Comparison of ENCODE assay signal across 10 mouse cellular contexts in the genomic region with DNA sequence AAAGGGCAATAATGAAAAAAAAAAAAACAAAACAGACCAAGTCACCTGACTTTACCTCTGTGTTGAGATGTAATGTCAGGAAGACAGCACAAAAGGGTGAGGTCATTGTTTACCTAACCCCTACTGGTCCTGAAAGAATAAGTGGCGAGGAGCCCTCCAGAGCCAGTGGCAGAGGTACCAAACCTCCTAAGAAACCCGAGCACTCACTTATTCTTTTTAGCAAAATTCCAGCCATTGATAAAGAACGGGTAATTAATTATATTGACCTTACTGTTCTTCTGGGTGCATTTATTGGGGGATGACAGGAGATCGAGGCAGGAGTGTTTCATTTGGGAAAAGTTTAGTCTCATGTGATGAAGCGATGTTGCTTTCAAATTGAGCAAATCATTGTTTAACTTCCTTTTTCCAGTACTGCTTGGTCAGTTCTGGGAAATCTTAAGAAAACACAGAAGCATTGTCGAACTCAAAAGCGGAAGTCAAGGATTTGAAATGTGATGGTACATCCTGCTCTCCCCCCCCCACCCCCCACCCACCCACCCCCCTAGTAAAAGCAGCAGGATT. TPM values are rescaled to one million over a fixed set of nuclear protein-coding genes. Genes with fewer than 3 reads are reported as not detected.
DNase-seq lines count a peak whose midpoint lies in the region; ATAC-seq lines count a peak whose summit lies in the region.
"Had no signal": no experiment of that assay in that cellular context is flagged by ENCODE, and none has a peak within 500 bp of the region (broad histone marks: within the 10 kb centered on the region; RNA-seq: fewer than 3 reads in every experiment).

No protein-coding gene starts in this region.

- peak; percentile 17 for DNase-seq in 3T3-L1 (ENCODE audit: low read depth, low spot score)
- peak; percentile 31 for DNase-seq in embryo, embryonic 10.5 days (ENCODE audit: low spot score)
- no peak for DNase-seq in left cerebral cortex, postnatal 10 days (ENCODE audit: extremely low spot score in 1 of 2, low spot score in 2 of 2)
- DNase-seq in thymus, postnatal 4 days: no peak
- DNase-seq: cerebellum, postnatal 14 days; right cerebral cortex, adult 18-20 months had no signal

- intact Hi-C loops in left cerebral cortex, postnatal 10 days (cut with DNase I): no loop called here

- no peaks in the 10 kb centered on the region for H3K27me3 ChIP-seq in forebrain, embryonic 13.5 days
- no peaks in the 10 kb centered on the region for H3K27me3 ChIP-seq in forebrain, embryonic 15.5 days
- H3K27me3 ChIP-seq in liver, embryonic 16.5 days (ENCODE audit: control insufficient read depth, insufficient read depth, low read depth, low read length): no peaks in the 10 kb centered on the region
- no peaks in the 10 kb centered on the region for H3K27me3 ChIP-seq in midbrain, embryonic 16.5 days (ENCODE audit: control insufficient read depth, insufficient read depth, low read depth, low read length)

- peak overlapping the region; percentile 4; the same call in 1 of the 2 replicates for H3K4me2 ChIP-seq in forebrain, embryonic 13.5 days
- H3K4me2 ChIP-seq in forebrain, embryonic 15.5 days (replicated peaks): no peak overlapping the region
- H3K4me2 ChIP-seq in liver, embryonic 16.5 days (ENCODE audit: low read depth, low read length): peak overlapping the region; percentile 44; the same call in 1 of the 2 replicates
- no peak overlapping the region for H3K4me2 ChIP-seq in midbrain, embryonic 16.5 days (ENCODE audit: low read length)

- H3K9ac ChIP-seq in forebrain, embryonic 13.5 days: no peak overlapping the region
- no peak overlapping the region for H3K9ac ChIP-seq in forebrain, embryonic 15.5 days (replicated peaks)
- H3K9ac ChIP-seq in liver, embryonic 16.5 days (ENCODE audit: low read depth, low read length): no peak overlapping the region
- H3K9ac ChIP-seq in midbrain, embryonic 16.5 days (ENCODE audit: low read depth, low read length): no peak overlapping the region

- H3K36me3 ChIP-seq in forebrain, embryonic 13.5 days (ENCODE audit: poor library complexity, severe bottlenecking): no peaks in the 10 kb centered on the region
- H3K36me3 ChIP-seq in forebrain, embryonic 15.5 days: no peaks in the 10 kb centered on the region
- H3K36me3 ChIP-seq in liver, embryonic 16.5 days (ENCODE audit: control insufficient read depth, insufficient read depth): no peaks in the 10 kb centered on the region
- H3K36me3 ChIP-seq in midbrain, embryonic 16.5 days (ENCODE audit: control insufficient read depth, insufficient read depth, low read length): no peaks in the 10 kb centered on the region

- ATAC-seq in forebrain, embryonic 13.5 days: no peak
- ATAC-seq in forebrain, embryonic 15.5 days (replicated peaks): no peak
- peak; percentile 41; the same call in 1 of the 2 replicates for ATAC-seq in liver, embryonic 16.5 days (ENCODE audit: low read depth)
- no peak for ATAC-seq in midbrain, embryonic 16.5 days

- no peak overlapping the region for H3K4me3 ChIP-seq in forebrain, embryonic 13.5 days
- H3K4me3 ChIP-seq in forebrain, embryonic 15.5 days: no peak overlapping the region
- H3K4me3 ChIP-seq in liver, embryonic 16.5 days (ENCODE audit: low read depth, low read length): no peak overlapping the region
- H3K4me3 ChIP-seq in midbrain, embryonic 16.5 days (ENCODE audit: low read depth, low read length): no peak overlapping the region

- H3K9me3 ChIP-seq in forebrain, embryonic 13.5 days (replicated peaks): no peaks in the 10 kb centered on the region
- no peaks in the 10 kb centered on the region for H3K9me3 ChIP-seq in forebrain, embryonic 15.5 days
- no peaks in the 10 kb centered on the region for H3K9me3 ChIP-seq in liver, embryonic 16.5 days (replicated peaks; ENCODE audit: control insufficient read depth, low read length)
- no peaks in the 10 kb centered on the region for H3K9me3 ChIP-seq in midbrain, embryonic 16.5 days (replicated peaks; ENCODE audit: control insufficient read depth, low read length, poor library complexity, severe bottlenecking)

- 18% methylated on average over 7 of the region's 7 CpGs for WGBS in forebrain, embryonic 13.5 days
- WGBS in forebrain, embryonic 15.5 days: 24% methylated on average over 7 of the region's 7 CpGs
- 9% methylated on average over 7 of the region's 7 CpGs for WGBS in liver, embryonic 16.5 days (ENCODE audit: insufficient replicate concordance)
- 27% methylated on average over 7 of the region's 7 CpGs for WGBS in midbrain, embryonic 16.5 days

- peaks cover 18% of the 10 kb centered on the region; the same call in 1 of the 2 replicates for H3K4me1 ChIP-seq in forebrain, embryonic 13.5 days
- H3K4me1 ChIP-seq in forebrain, embryonic 15.5 days: peaks cover 3% of the 10 kb centered on the region; the same call in 1 of the 2 replicates
- H3K4me1 ChIP-seq in liver, embryonic 16.5 days (ENCODE audit: control insufficient read depth, low read depth, low read length): peaks cover 3% of the 10 kb centered on the region; the same call in 1 of the 2 replicates
- H3K4me1 ChIP-seq in midbrain, embryonic 16.5 days (ENCODE audit: control insufficient read depth, insufficient read depth, low read length): no peaks in the 10 kb centered on the region

- no peak overlapping the region for H3K27ac ChIP-seq in forebrain, embryonic 13.5 days
- no peak overlapping the region for H3K27ac ChIP-seq in forebrain, embryonic 15.5 days (replicated peaks)
- peak overlapping the region; percentile 79 for H3K27ac ChIP-seq in liver, embryonic 16.5 days (ENCODE audit: low read length)
- H3K27ac ChIP-seq in midbrain, embryonic 16.5 days (ENCODE audit: low read length): no peak overlapping the region

RNA-seq across cellular contexts. Expression of a gene that starts 56.8 kb away (rescaled TPM):
- 61.4 and 63.5 TPM in 2 replicates for polyA plus RNA-seq in forebrain, embryonic 13.5 days (2015; fragmentation: Nextera tagmentation; extraction: Ambion mirVana)
- 79.0 and 80.2 TPM in 2 replicates for polyA plus RNA-seq in forebrain, embryonic 15.5 days (2015; fragmentation: Nextera tagmentation; extraction: Ambion mirVana)
- 19.2 and 21.5 TPM in 2 replicates for polyA plus RNA-seq in liver, embryonic 16.5 days (2015; fragmentation: Nextera tagmentation; extraction: Ambion mirVana)
- 10 to 100 TPM; 71.1 to 82.5 TPM for total RNA-seq in left cerebral cortex, postnatal 10 days (2021)
- 132 and 146 TPM in 2 replicates for polyA plus RNA-seq in midbrain, embryonic 16.5 days (2015; fragmentation: Nextera tagmentation; extraction: Ambion mirVana)

Comparison
In these comparisons a context has a peak if more than half of its experiments do, and no peak if none do; other contexts are left out.
1. H3K4me2 ChIP-seq: peak in forebrain, embryonic 13.5 days (single experiment) and liver, embryonic 16.5 days (single experiment); none in forebrain, embryonic 15.5 days (single experiment) and midbrain, embryonic 16.5 days (single experiment).
2. DNase-seq: peak in 3T3-L1 (single experiment) and embryo, embryonic 10.5 days (single experiment); none in left cerebral cortex, postnatal 10 days (0 of 2) and thymus, postnatal 4 days (single experiment).